Mouse (Mus musculus) heart, embryonic 14.5 days (tissue): ENCODE data around the gene Taf6. TPM values are rescaled to one million over a fixed set of nuclear protein-coding genes. Genes with fewer than 3 reads are reported as not detected.

Source experiments
- ATAC-seq: fragments of 200-750 bp; cut with Nextera tagmentation; 2 replicates; pipeline ENCODE4 v1.8.0; 2017; ENCODE audit warnings: low read depth, moderate TSS enrichment; ENCODE audit not compliant: insufficient number of reproducible peaks, insufficient read depth, low FRiP score
- H3K27ac ChIP-seq, 2 experiments: fragments of 200-500 bp in 1 of 2; fragments of 300-500 bp in 1 of 2; sonication (generic) in 1 of 2; replicated peaks in 1 of 2; 2 replicates each; pipeline ENCODE4 v1.5.1; 2012 to 2014; ENCODE audit warnings: low read depth in 2 of 2, low read length in 2 of 2, control low read depth in 1 of 2, mild to moderate bottlenecking in 1 of 2, mixed read lengths in 1 of 2; ENCODE audit not compliant: control insufficient read depth in 1 of 2, insufficient read depth in 1 of 2
- H3K27me3 ChIP-seq: fragments of 300-500 bp; sonication (generic); 2 replicates; pipeline ENCODE4 v1.6.1; 2014; ENCODE audit warnings: mild to moderate bottlenecking, low read length, control low read depth; ENCODE audit not compliant: control insufficient read depth, insufficient read depth
- H3K36me3 ChIP-seq: fragments of 300-500 bp; sonication (generic); 2 replicates; pipeline ENCODE4 v1.6.1; 2014; ENCODE audit warnings: mild to moderate bottlenecking, control low read depth, low read length, mixed read lengths; ENCODE audit not compliant: control insufficient read depth, insufficient read depth
- H3K4me1 ChIP-seq, 2 experiments: fragments of 200-500 bp in 1 of 2; fragments of 300-500 bp in 1 of 2; sonication (generic) in 1 of 2; 2 replicates each; pipeline ENCODE4 v1.6.1; 2012 to 2014; ENCODE audit warnings: low read length in 2 of 2, control low read depth in 1 of 2, mixed read lengths in 1 of 2; ENCODE audit not compliant: control insufficient read depth in 2 of 2, insufficient read depth in 2 of 2
- H3K4me2 ChIP-seq: fragments of 300-500 bp; sonication (generic); 2 replicates; pipeline ENCODE4 v1.6.1; 2014; ENCODE audit warnings: mild to moderate bottlenecking, low read length
- H3K4me3 ChIP-seq, 2 experiments: fragments of 200-500 bp in 1 of 2; fragments of 300-500 bp in 1 of 2; sonication (generic) in 1 of 2; 2 replicates each; pipeline ENCODE4 v1.5.1; 2012 to 2014; ENCODE audit warnings: low read length in 2 of 2, mild to moderate bottlenecking in 2 of 2, control low read depth in 1 of 2, low read depth in 1 of 2, moderate library complexity in 1 of 2; ENCODE audit not compliant: control insufficient read depth in 1 of 2, insufficient read depth in 1 of 2
- H3K9ac ChIP-seq: fragments of 300-500 bp; sonication (generic); 2 replicates; pipeline ENCODE4 v1.6.1; 2014; ENCODE audit warnings: mild to moderate bottlenecking, low read length
- H3K9me3 ChIP-seq: fragments of 300-500 bp; sonication (generic); 2 replicates; pipeline ENCODE4 v1.6.1; 2016; ENCODE audit warnings: low read length, control low read depth; ENCODE audit not compliant: control insufficient read depth
- WGBS: fragments of 180-500 bp; shearing (Covaris S2); extraction: QIAGEN DNeasy Blood & Tissue Kit; methylation state at CpG from one replicate; pipeline ENCODE4 v1.1.7; 2014; 5-methylcytosine and 5-hydroxymethylcytosine counted together
- polyA plus RNA-seq: library from polyadenylated mRNA; unstranded; fragments of >200 nt; fragmentation: Nextera tagmentation; extraction: Ambion mirVana; gene quantifications from 2 replicates; pipeline ENCODE4 v1.2.1, GENCODE M21; 2014

Taf6 gene
- polyA plus RNA-seq, 1 experiment from 2014 or later: 66.0 TPM

DNA sequence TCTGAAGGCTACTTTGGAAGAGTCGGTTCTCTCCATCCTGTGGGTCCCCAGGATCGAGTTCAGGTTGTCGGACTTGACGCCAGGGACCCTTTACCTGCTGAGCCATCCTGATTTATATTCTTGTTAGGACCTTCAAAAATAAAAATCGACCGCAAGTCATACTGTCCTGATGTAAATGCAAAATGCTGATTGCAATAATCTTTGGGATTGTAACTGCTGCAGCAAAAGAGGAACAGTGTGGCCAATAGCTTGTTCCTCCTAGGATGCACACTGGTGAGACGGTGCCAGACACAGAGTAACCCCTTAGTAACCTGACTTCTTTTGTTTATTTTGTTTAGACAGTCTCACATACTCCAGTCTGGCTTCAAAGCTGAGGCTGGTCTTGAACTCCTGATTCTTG, 8.2 kb upstream of the Taf6 start:
- Histone ChIP-seq H3K27ac (0 out of 4 replicates have a peak overlapping the region, but pooled peaks of 1 of the 2 experiments have one; percentile 76), H3K9ac (peak overlapping the region; percentile 81), H3K27me3 (no peaks in the 10 kb centered on the region), H3K9me3 (no peaks in the 10 kb centered on the region), H3K4me3 (peak overlapping the region in 1 of 2 experiments; percentile 54; a peak in 2 of 4 replicates), H3K4me1 (peaks cover 3 to 4% of the 10 kb centered on the region in 2 experiments; a peak in 3 of 4 replicates), H3K36me3 (peaks cover 21% of the 10 kb centered on the region), H3K4me2 (peak overlapping the region; percentile 91)
- 80% methylated on average over 7 of the region's 7 CpGs for WGBS
- ATAC-seq: no peak

DNA sequence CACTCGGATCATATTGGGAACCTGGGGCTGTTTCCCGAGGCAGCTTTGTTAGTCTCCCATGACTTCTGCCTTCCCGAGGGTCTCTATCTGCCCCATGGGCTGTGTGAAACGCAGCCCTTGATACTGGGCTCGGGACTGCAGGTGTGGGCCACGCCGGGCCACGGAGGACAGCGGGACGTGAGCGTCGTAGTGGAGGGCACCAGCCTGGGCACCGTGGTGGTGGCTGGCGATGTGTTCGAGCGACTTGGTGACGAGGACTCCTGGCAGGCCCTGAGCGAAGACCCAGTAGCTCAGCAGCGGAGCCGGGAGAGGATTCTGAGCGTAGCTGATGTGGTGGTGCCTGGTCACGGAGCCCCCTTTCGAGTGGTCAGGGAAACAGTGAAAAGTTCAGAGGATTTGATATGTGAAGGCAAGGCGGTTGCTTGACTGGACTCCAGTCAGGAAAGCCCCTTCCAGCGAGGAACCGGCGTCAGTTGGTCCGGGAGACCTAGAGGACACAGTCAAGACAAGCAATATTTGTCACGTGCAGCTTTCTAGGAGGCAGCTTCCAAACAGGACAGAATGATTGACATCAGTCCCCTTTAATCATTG, 7.6 kb upstream of the Taf6 start:
- Histone ChIP-seq H3K36me3 (peaks cover 24% of the 10 kb centered on the region), H3K4me3 (peak overlapping the region; percentile 54), H3K9ac (peak overlapping the region; percentile 81), H3K9me3 (no peaks in the 10 kb centered on the region), H3K27ac (peak overlapping the region; percentile 76 to 79), H3K4me2 (peak overlapping the region; percentile 91), H3K27me3 (no peaks in the 10 kb centered on the region), H3K4me1 (peaks cover 3 to 4% of the 10 kb centered on the region in 2 experiments; a peak in 3 of 4 replicates)
- peak; percentile 32 for ATAC-seq
- 1% methylated on average over 29 of the region's 29 CpGs for WGBS

DNA sequence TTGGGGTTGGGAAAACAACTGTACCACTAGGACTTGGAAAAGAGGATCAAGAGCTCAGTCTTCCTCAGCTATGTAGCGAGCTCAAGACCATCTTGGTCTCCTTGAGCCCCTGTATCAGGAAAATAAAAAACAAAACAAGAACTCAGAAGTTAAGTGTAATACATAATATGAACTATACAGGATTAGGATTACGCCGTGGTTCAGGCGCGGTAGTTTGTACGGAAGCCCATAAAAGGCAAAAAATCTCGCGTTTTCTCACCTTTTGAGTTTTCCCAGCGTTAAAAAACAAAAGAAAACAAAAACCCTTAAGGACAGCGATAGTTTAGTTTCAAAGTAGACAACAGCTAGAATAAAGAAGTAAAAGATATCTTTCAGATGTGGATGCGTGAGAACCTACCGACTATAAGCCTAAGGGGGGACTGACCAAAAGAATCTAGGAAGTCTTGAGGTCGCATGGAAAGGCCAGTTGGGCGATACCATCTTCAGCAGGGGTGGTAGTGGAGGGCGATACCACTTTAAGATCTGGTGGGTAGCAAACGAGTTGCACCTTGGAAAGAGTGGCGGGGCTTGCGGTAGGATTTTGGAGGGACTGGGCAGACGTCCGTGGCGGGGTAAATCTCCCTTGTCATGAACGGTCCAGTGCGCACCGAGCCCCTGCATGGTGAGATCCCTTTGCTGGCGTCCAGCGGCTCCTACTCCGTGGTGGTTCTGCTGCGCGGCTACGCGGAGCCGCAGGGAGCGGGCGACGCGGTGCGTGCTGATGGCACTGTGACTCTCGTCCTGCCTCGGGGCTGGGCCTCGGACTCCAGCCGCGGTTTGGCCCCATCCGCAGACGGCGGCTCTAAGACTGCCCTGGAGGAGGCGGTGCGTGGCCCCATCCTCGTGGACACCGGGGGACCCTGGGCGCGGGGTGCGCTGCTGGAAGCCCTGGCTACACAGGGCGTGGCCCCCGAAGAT, 6.8 kb upstream of the Taf6 start, which contains the start of gene Mblac1:
Gene Mblac1, plus strand, starts transcription at position 544 of the 957 bp plus-strand sequence.
- peaks cover 24% of the 10 kb centered on the region for H3K36me3 ChIP-seq
- peak within 1 kb of the TSS; percentile 91 for H3K4me2 ChIP-seq
- H3K9ac ChIP-seq: peak within 1 kb of the TSS; percentile 81
- H3K4me3 ChIP-seq: peak within 1 kb of the TSS; percentile 54
- no peaks in the 10 kb centered on the region for H3K9me3 ChIP-seq
- peaks cover 3 to 4% of the 10 kb centered on the region in 2 experiments; a peak in 3 of 4 replicates for H3K4me1 ChIP-seq
- H3K27me3 ChIP-seq: no peaks in the 10 kb centered on the region
- H3K27ac ChIP-seq: peak within 1 kb of the TSS; percentile 76 to 79
- peak; percentile 80 for ATAC-seq
- WGBS: 9% methylated on average over 54 of the region's 54 CpGs

DNA sequence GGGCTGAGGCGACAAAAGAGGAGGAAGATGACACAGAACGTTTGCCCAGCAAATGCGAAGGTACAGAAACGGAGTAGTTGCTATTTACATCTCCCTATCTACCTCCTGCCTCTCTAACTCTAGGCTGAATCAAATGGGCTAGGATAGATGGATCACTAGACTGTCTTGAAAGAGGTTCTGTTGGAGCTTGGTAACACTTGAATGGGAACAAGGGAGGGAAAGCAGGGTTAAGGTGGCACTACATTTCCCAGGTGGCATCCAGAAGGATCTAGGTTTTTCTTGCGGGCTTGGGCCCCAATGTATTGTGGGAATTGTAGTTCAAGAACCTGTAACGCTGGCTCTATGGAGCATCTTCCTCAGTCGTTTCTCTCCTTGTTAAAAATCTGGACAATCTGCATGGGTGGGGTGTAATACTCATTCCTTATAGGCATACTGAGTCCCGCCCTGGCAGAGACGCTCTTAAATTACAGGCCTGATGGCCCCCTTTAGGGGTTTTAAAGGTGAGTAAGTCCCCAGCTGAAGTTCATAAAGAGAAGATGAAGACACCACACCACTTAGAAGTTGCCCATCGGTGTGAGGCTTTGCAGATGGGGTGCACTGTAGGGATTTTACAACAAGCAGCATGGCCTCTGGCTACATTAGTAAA, 533 bp upstream of the Taf6 start:
- Histone ChIP-seq H3K4me3 (peak overlapping the region; percentile 68 to 73), H3K27ac (peak overlapping the region; percentile 65 to 74), H3K4me2 (peak overlapping the region; percentile 72), H3K4me1 (peaks cover 5 to 11% of the 10 kb centered on the region in 2 experiments; a peak in 2 of 4 replicates), H3K27me3 (no peaks in the 10 kb centered on the region), H3K9me3 (no peaks in the 10 kb centered on the region), H3K9ac (peak overlapping the region; percentile 84), H3K36me3 (peaks cover 36% of the 10 kb centered on the region)
- ATAC-seq: peak; percentile 72
- WGBS: under 1% methylated on average over 10 of the region's 10 CpGs

DNA sequence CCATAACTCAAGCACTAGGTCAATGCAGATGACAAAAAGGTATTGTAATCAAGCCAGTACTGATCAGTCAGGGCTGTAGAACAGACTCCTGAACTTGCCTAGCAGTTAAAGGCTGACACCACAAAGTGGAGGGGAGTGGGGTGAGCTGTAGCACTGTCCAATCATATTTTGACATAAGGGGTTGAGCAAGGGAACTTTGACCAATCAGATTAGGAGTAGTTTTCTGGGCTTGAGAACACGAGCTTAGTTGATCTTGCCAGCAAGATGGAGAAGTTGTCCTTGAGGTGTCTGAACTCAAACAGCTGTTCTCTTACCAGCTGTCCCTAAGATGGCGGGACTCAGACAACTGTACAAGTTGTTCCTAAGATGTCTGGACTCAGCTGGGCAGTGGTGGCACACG, 14.0 kb downstream of the Taf6 start:
- peaks cover 62% of the 10 kb centered on the region for H3K36me3 ChIP-seq
- no peak overlapping the region for H3K9ac ChIP-seq
- H3K4me3 ChIP-seq: no peak overlapping the region
- no peak overlapping the region for H3K27ac ChIP-seq
- no peak overlapping the region for H3K4me2 ChIP-seq
- no peaks in the 10 kb centered on the region for H3K9me3 ChIP-seq
- peaks cover 3 to 17% of the 10 kb centered on the region in 2 experiments; a peak in 3 of 4 replicates for H3K4me1 ChIP-seq
- no peaks in the 10 kb centered on the region for H3K27me3 ChIP-seq
- ATAC-seq: no peak
- WGBS: 82% methylated on average over 3 of the region's 3 CpGs

DNA sequence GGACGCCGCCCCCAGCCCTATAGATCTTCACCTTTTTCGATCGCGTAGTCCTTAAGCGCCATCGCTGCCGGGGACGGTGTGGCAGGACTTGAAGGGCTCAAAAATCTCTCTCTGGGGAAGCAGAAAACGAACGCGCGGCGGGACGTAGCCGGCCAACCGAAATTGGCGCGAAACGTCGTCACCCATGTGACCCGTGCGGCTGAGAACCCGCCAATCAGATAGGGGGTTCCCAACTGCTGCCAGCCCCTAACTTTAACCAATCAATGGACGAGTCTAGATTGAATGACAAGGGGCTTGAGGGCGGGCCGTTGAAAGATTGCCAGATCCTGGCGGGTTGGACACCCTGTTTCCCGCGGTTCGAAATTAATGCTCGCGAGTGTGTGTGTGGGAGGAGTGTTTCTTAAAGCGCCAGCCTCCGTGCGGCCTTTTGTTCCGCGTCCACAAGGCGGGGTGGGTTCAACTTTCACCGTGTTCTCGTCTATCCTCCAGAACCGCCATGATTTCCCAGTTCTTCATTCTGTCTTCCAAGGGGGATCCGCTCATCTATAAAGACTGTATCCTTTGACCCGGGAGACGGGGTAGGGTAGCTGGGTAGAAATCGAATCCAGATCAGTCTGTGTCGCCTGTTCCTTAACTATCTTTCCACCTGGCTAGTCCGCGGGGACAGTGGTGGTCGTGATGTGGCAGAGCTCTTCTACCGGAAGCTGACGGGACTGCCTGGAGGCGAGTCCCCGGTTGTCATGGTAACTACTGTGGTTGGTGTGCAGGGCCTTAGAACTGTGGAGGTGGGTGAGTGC, 15.4 kb downstream of the Taf6 start, which contains the start of the genes Ap4m1 and Mcm7:
Gene Ap4m1, plus strand, starts transcription at position 308 of the 797 bp plus-strand sequence.
Gene Mcm7, minus strand, starts transcription at position 728 of the 797 bp plus-strand sequence.
- H3K27ac ChIP-seq: peak within 1 kb of the TSS; percentile 91 to 95
- H3K4me1 ChIP-seq: peaks cover 3 to 17% of the 10 kb centered on the region in 2 experiments; a peak in 3 of 4 replicates
- peaks cover 62% of the 10 kb centered on the region for H3K36me3 ChIP-seq
- peak within 1 kb of the TSS; percentile 84 for H3K9ac ChIP-seq
- H3K4me2 ChIP-seq: peak within 1 kb of the TSS; percentile 94
- H3K4me3 ChIP-seq: peak within 1 kb of the TSS; percentile 63 to 75
- ATAC-seq: peak; percentile 91
- under 1% methylated on average over 54 of the region's 54 CpGs for WGBS
- no peaks in the 10 kb centered on the region for H3K9me3 ChIP-seq
- H3K27me3 ChIP-seq: no peaks in the 10 kb centered on the region
